8 mouse cellular contexts compared by ENCODE assay signal in the genomic region with DNA sequence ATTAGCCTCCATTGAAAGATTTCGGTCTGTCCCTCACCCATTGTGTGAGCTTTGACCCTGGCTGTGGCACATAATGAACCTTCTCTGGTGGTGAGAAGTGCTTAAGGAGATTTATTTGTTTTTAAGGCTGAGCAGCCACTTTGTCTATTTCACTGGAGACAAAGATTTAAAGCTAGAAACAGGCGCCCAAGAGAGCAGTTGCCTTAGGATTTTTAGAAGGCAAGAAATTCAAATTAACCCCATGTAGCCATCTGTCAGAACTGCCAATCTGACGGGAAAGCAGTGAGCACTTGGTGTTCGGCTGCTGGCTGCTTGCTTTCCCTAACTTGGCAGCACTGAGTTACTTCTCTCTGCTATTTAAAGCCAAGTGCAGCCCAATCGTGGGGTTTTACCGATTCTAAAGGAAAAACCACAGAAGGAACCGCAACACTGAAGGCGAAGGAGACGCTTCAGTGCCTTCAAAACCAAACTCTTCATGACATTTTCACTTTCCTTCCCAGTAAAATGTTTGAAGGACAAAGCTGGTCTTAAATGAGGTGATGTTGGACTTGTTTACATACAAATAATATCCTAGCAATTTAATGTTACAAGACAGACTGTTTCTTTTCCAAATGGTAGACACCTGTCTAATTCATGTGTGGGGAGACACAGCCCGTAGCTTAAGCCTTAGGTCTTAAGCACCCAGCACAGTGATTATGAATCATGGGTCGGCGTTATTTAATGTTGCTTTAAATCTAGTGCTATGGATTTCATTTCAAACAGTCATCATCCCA.
DNase-seq lines count a peak whose midpoint lies in the region; ATAC-seq and TF ChIP-seq lines count a peak whose summit lies in the region.

No protein-coding gene starts in this region.

- peaks cover 7% of the 10 kb centered on the region for H3K4me1 ChIP-seq in heart, embryonic 11.5 days (ENCODE audit: control insufficient read depth, insufficient read depth, low read length)
- H3K4me1 ChIP-seq in heart, adult 2 months (ENCODE audit: control insufficient read depth, insufficient read depth, low read length), result no peaks in the 10 kb centered on the region
- H3K4me1 ChIP-seq in limb, embryonic 15.5 days, result peaks cover 3% of the 10 kb centered on the region; the same call in 1 of the 2 replicates

- TF ChIP-seq CTCF in heart, adult 2 months (IDR thresholded peaks at IDR 0.05), result no peak

- no peak for TF ChIP-seq EP300 in heart, adult 2 months (IDR thresholded peaks at IDR 0.05; ENCODE audit: insufficient read depth, low read depth, low read length)

- no peak for DNase-seq in heart, adult 2 months
- peak; percentile 81 for DNase-seq in brain, embryonic 18.5 days (ENCODE audit: low read depth, low spot score)
- DNase-seq in frontal cortex, postnatal 36 days (ENCODE audit: low spot score in 2 of 2), result peak; percentile 43 to 57
- DNase-seq in adrenal gland, postnatal 36 days, result no peak
- no peak for DNase-seq in spleen, adult 18-20 months

- TF ChIP-seq POLR2A in heart, adult 2 months (IDR thresholded peaks at IDR 0.05; ENCODE audit: insufficient read depth, low read depth, low read length), result no peak

- no peak overlapping the region for H3K9ac ChIP-seq in heart, embryonic 11.5 days (ENCODE audit: low read depth, low read length)
- H3K9ac ChIP-seq in heart, adult 2 months (ENCODE audit: low read depth, low read length), result no peak overlapping the region
- no peak overlapping the region for H3K9ac ChIP-seq in limb, embryonic 15.5 days

- intact Hi-C loops in heart, adult 2 months (cut with DNase I), result no loop called here

- no peaks in the 10 kb centered on the region for H3K9me3 ChIP-seq in heart, embryonic 11.5 days (replicated peaks; ENCODE audit: control insufficient read depth, low read length)
- H3K9me3 ChIP-seq in limb, embryonic 15.5 days, result no peaks in the 10 kb centered on the region

- WGBS in heart, embryonic 11.5 days (ENCODE audit: insufficient replicate concordance), result 30% methylated on average over 12 of the region's 12 CpGs
- WGBS in heart, adult 2 months, result 35% methylated on average over 12 of the region's 12 CpGs
- WGBS in limb, embryonic 15.5 days, result 18% methylated on average over 12 of the region's 12 CpGs

- H3K4me2 ChIP-seq in heart, embryonic 11.5 days, result peak overlapping the region; percentile 56
- 0 out of 2 replicates have a peak overlapping the region, but pooled peaks have one; percentile 6 for H3K4me2 ChIP-seq in limb, embryonic 15.5 days

- no peak overlapping the region; the same call in 1 of the 2 replicates for H3K4me3 ChIP-seq in heart, embryonic 11.5 days (ENCODE audit: low read depth, low read length)
- no peak overlapping the region for H3K4me3 ChIP-seq in heart, adult 2 months
- no peak overlapping the region for H3K4me3 ChIP-seq in limb, embryonic 15.5 days

- no peak overlapping the region for H3K27ac ChIP-seq in heart, embryonic 11.5 days (ENCODE audit: low read depth, low read length)
- no peak overlapping the region for H3K27ac ChIP-seq in heart, adult 2 months
- H3K27ac ChIP-seq in limb, embryonic 15.5 days, result no peak overlapping the region

- H3K36me3 ChIP-seq in heart, embryonic 11.5 days (ENCODE audit: control insufficient read depth, insufficient read depth, low read length), result no peaks in the 10 kb centered on the region
- no peaks in the 10 kb centered on the region for H3K36me3 ChIP-seq in heart, adult 2 months (ENCODE audit: control insufficient read depth, insufficient read depth, low read length)
- no peaks in the 10 kb centered on the region for H3K36me3 ChIP-seq in limb, embryonic 15.5 days

- H3K79me2 ChIP-seq in heart, adult 2 months (replicated peaks; ENCODE audit: control insufficient read depth, insufficient read depth, low read length), result no peaks in the 10 kb centered on the region

- ATAC-seq in heart, embryonic 11.5 days (replicated peaks; ENCODE audit: insufficient number of reproducible peaks, low FRiP score, low TSS enrichment), result no peak
- ATAC-seq in limb, embryonic 15.5 days (ENCODE audit: insufficient number of reproducible peaks, low FRiP score, low TSS enrichment, low read depth), result no peak
- no peak for ATAC-seq in megakaryocyte progenitor cell, adult 5-6 weeks (replicated peaks; ENCODE audit: poor library complexity)

- no peaks in the 10 kb centered on the region for H3K27me3 ChIP-seq in heart, embryonic 11.5 days (ENCODE audit: control insufficient read depth, insufficient read depth, low read length)
- no peaks in the 10 kb centered on the region for H3K27me3 ChIP-seq in heart, adult 2 months (ENCODE audit: control insufficient read depth, insufficient read depth, low read length)
- H3K27me3 ChIP-seq in limb, embryonic 15.5 days, result no peaks in the 10 kb centered on the region; the same call in 1 of the 2 replicates

Comparison
In these comparisons a context has a peak if more than half of its experiments do, and no peak if none do; other contexts are left out.
1. DNase-seq: peak in brain, embryonic 18.5 days (single experiment) and frontal cortex, postnatal 36 days (2 of 2); none in heart, adult 2 months (0 of 2), adrenal gland, postnatal 36 days (0 of 2) and spleen, adult 18-20 months (0 of 2).